Mouse (Mus musculus) liver, postnatal 0 days (tissue): ENCODE measurements around the gene Zfp239.

Experiments
- CTCF ChIP-seq: sonication (generic); IDR thresholded peaks from 2 replicates; pipeline ENCODE4 v1.5.1; 2016; ENCODE audit warnings: antibody characterized with exemption, low read depth
- EP300 ChIP-seq: IDR thresholded peaks from 2 replicates; pipeline ENCODE4 v1.6.1; 2016; ENCODE audit warnings: antibody characterized with exemption, low read depth, mild to moderate bottlenecking

- TF ChIP-seq CTCF = no peak
- TF ChIP-seq EP300 = no peak
Observed at GRCm38 (mm10) chr6:117868187-117868586, 6.3 kb downstream of the Zfp239 start.
